Mouse (Mus musculus) layer of hippocampus, adult 9-11 months (tissue): ENCODE data around the gene Chchd3.

Source experiments
- DNase-seq: peaks from one replicate; pipeline ENCODE4 v3.0.0; 2022

Gene Chchd3

GRCm38 (mm10) chr6:32795653-32796500, 264.2 kb downstream of the Chchd3 start:
- no peak for DNase-seq

- no peak for DNase-seq
Measured at GRCm38 (mm10) chr6:32793575-32793974, 266.5 kb downstream of the Chchd3 start.

- DNase-seq = no peak
Measured at GRCm38 (mm10) chr6:32793163-32793562, 266.9 kb downstream of the Chchd3 start.

GRCm38 (mm10) chr6:32790487-32790886, 269.6 kb downstream of the Chchd3 start:
- DNase-seq = no peak

- no peak for DNase-seq
Measured at GRCm38 (mm10) chr6:32787399-32787798, 272.7 kb downstream of the Chchd3 start.

GRCm38 (mm10) chr6:32786196-32786595, 273.9 kb downstream of the Chchd3 start:
- DNase-seq = no peak

- DNase-seq = no peak
Measured at GRCm38 (mm10) chr6:32783102-32783501, 277.0 kb downstream of the Chchd3 start.

GRCm38 (mm10) chr6:32780602-32781001, 279.5 kb downstream of the Chchd3 start:
- peak; percentile 75 for DNase-seq

- DNase-seq = no peak
Measured at GRCm38 (mm10) chr6:32776384-32776783, 283.7 kb downstream of the Chchd3 start.

- DNase-seq = peak; percentile 37
Measured at GRCm38 (mm10) chr6:32754524-32754923, 305.5 kb downstream of the Chchd3 start.

GRCm38 (mm10) chr6:32749821-32750220, 310.2 kb downstream of the Chchd3 start:
- no peak for DNase-seq

GRCm38 (mm10) chr6:32748777-32749176, 311.3 kb downstream of the Chchd3 start:
- DNase-seq = no peak

GRCm38 (mm10) chr6:32747333-32747732, 312.7 kb downstream of the Chchd3 start:
- DNase-seq = no peak
